Mouse (Mus musculus) lung, postnatal 0 days (tissue): ENCODE measurements at regions not wholly inside any gene's neighbourhood (a gene's known extent, or its start where the extent isn't known, plus 50 kb on each side); places are given as distances from the start of the nearest gene placed in this dataset.

Experiments used
- CTCF ChIP-seq: IDR thresholded peaks from 2 replicates; pipeline ENCODE4 v1.5.1; 2016; ENCODE audit warnings: antibody characterized with exemption, mild to moderate bottlenecking
- EP300 ChIP-seq: IDR thresholded peaks from 2 replicates; pipeline ENCODE4 v1.6.1; 2016; ENCODE audit warnings: antibody characterized with exemption, mild to moderate bottlenecking, control low read depth

GRCm38 (mm10) chr17:91182574-91182973, 89.7 kb upstream of the Nrxn1 start:
- TF ChIP-seq CTCF (no peak), EP300 (no peak)
